8 mouse cellular contexts compared by ENCODE assay signal in the genomic region with DNA sequence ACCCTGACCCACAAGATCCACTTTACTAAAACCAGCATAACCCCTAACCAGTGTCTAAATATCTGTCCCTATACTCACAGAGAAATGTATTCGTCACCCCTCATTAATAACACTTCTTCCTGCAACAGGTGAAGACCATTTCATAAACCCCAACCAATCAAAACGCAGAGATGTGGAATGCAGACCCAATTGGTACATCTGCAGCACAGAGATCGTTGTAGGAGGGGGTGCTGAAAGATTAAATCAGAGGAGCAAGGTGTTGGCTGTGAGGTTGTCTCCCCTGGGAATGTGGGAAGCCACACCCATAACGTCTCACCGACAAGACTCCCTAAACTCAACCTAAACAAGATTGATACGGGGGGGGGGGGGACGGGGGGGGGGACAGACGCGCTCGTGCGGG. TPM values are rescaled to one million over a fixed set of nuclear protein-coding genes. Genes with fewer than 3 reads are reported as not detected.
DNase-seq lines count a peak whose midpoint lies in the region; ATAC-seq lines count a peak whose summit lies in the region.

No protein-coding gene starts in this region.

- 9% methylated on average over 7 of the region's 11 CpGs for WGBS in hindbrain, embryonic 12.5 days
- WGBS in midbrain, embryonic 10.5 days: 6% methylated on average over 9 of the region's 11 CpGs

- H3K27ac ChIP-seq in hindbrain, embryonic 12.5 days: no peak overlapping the region
- peak overlapping the region; percentile 63 for H3K27ac ChIP-seq in midbrain, embryonic 10.5 days (replicated peaks)

- peak overlapping the region; percentile 37; the same call in 1 of the 2 replicates for H3K9ac ChIP-seq in hindbrain, embryonic 12.5 days

- peak; percentile 17; the same call in 1 of the 2 replicates for ATAC-seq in frontal cortex, adult (ENCODE audit: low TSS enrichment)
- peak; percentile 62 for ATAC-seq in hindbrain, embryonic 12.5 days (ENCODE audit: low FRiP score)

- H3K9me3 ChIP-seq in hindbrain, embryonic 12.5 days (replicated peaks): no peaks in the 10 kb centered on the region
- H3K9me3 ChIP-seq in midbrain, embryonic 10.5 days (replicated peaks): no peaks in the 10 kb centered on the region

- DNase-seq in frontal cortex, postnatal 14 days (ENCODE audit: low spot score in 2 of 2): no peak
- peak; percentile 40 for DNase-seq in A20 (ENCODE audit: low read depth, low spot score)
- DNase-seq in midbrain, embryonic 10.5 days (ENCODE audit: low spot score): no peak
- DNase-seq in ovary, adult 18-20 months (ENCODE audit: low spot score): no peak
- no peak for DNase-seq in c-Kit-positive CD71-positive TER-119-positive erythroid progenitor cells, embryonic 14.5 days (ENCODE audit: low spot score)
- DNase-seq in yolk sac, embryonic 10.5 days (ENCODE audit: low spot score): no peak

- no peaks in the 10 kb centered on the region for H3K4me1 ChIP-seq in hindbrain, embryonic 12.5 days
- H3K4me1 ChIP-seq in midbrain, embryonic 10.5 days: peaks cover 12% of the 10 kb centered on the region

- H3K4me3 ChIP-seq in hindbrain, embryonic 12.5 days: peak overlapping the region; percentile 43
- peak overlapping the region; percentile 53 for H3K4me3 ChIP-seq in midbrain, embryonic 10.5 days

- no peaks in the 10 kb centered on the region for H3K36me3 ChIP-seq in hindbrain, embryonic 12.5 days
- no peaks in the 10 kb centered on the region for H3K36me3 ChIP-seq in midbrain, embryonic 10.5 days

- H3K4me2 ChIP-seq in hindbrain, embryonic 12.5 days (replicated peaks): peak overlapping the region; percentile 68

- H3K27me3 ChIP-seq in hindbrain, embryonic 12.5 days: no peaks in the 10 kb centered on the region
- no peaks in the 10 kb centered on the region for H3K27me3 ChIP-seq in midbrain, embryonic 10.5 days (ENCODE audit: low read depth, poor library complexity, severe bottlenecking)

RNA-seq across cellular contexts. Expression of a gene that starts 20.6 kb away (rescaled TPM):
- polyA plus RNA-seq in hindbrain, embryonic 12.5 days (2016; fragmentation: Nextera tagmentation; extraction: Ambion mirVana): 5.5 and 6.2 TPM in 2 replicates
- polyA plus RNA-seq in midbrain, embryonic 10.5 days (2016; fragmentation: Nextera tagmentation; extraction: Ambion mirVana): 3.7 and 7.1 TPM in 2 replicates

RNA-seq across cellular contexts. Expression of a gene that starts 21.0 kb away (rescaled TPM):
- polyA plus RNA-seq in hindbrain, embryonic 12.5 days (2016; fragmentation: Nextera tagmentation; extraction: Ambion mirVana): 78.3 and 84.1 TPM in 2 replicates
- 90.3 and 95.5 TPM in 2 replicates for polyA plus RNA-seq in midbrain, embryonic 10.5 days (2016; fragmentation: Nextera tagmentation; extraction: Ambion mirVana)
